Mouse (Mus musculus) CD4-positive, CD25-positive, alpha-beta regulatory T cell, adult 9 weeks (primary cell): Measurements from ENCODE around the gene H60b. TPM values are rescaled to one million over a fixed set of nuclear protein-coding genes. Genes with fewer than 3 reads are reported as not detected.

Experiments used
- polyA plus RNA-seq: library from polyadenylated mRNA; unstranded; fragments of 100-300 nt; shearing (Covaris generic); gene quantifications from one replicate; pipeline ENCODE4 v1.2.1, GENCODE M21; 2017

The H60b gene
- polyA plus RNA-seq, result 8.7 TPM

DNA sequence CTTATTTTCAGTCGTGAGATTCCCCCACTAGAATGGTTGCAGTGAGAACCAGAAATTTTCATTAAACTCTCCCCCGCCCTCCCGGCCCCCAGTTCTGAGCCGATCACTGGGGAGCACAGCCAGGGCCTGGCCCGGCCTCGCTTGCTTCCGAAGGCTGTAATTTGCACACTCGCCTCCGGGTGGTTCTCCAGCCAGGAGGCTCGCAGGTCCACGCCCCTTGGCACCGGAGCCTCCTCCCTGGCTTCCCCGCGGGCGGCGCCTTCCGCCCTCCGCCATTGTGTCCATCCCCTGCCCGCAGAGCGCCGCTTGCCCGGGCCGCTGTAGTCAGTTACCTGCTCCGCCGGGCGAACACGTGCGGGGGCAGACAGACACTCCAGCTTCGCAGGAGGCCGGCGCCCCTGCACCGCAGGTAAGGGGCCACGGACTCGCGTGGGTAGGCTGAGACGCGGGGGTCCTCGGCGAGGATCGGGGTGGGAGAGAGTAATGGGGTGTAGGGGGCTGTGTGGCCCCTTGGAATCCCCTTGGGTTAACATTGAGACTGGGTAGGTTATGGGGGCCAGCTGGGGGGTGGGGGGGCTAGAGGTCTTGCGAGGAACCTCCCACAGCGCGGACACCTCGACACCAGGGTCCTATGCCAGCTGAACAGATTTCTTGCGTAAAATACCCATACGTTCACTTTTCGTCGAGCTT lies at the start of gene H60b, which contains the start of gene Raet1e:
H60b (plus strand) TSS at position 277 of the 690 bp plus-strand sequence.
Raet1e (plus strand) TSS at position 260 of the 690 bp plus-strand sequence.

DNA sequence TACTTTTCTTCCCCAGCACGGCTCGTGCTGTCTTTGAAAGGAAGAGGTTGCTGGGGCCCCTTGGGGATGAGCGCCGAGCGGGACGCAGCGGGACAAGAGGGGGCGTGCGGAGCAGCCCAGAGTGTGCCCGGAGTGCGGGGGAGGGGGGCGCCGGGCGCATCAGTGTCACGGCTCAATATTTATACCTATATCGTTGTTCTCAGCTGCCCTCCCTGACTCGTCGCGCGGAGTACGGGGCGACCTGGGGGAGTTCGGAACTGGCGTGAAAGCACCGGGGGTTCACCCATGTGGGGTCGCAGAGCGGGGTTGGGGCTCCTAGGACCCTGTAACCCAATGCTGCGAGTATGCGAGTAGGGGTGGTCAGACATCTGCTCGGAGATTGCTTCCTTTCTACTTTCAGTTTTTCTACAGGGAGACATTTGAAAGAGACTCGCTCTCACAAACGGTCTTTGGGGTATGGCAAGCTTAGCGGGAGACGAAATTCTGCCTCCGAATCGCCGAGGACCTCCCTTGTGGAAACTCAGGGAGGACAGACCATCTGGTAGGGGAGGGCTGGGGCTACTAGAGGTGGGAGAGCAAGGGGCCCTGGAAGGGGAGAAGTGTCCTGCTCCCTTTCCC lies 9.2 kb upstream of the H60b start, which contains the start of gene E030030I06Rik:
E030030I06Rik (minus strand) TSS at position 198 of the 618 bp plus-strand sequence.

Other genes starting within 250 kb of the H60b start
- gene 4930444G20Rik, start 90.5 kb upstream of the H60b start, polyA plus RNA-seq, result not detected
- 27.7 TPM for gene E030030I06Rik, start 9.3 kb upstream of the H60b start, polyA plus RNA-seq
- 0.29 TPM for gene Raet1e, start within 50 bp of the H60b start, polyA plus RNA-seq
- gene Raet1d, start 202.0 kb downstream of the H60b start, polyA plus RNA-seq, result not detected